ENCODE assay signal across 8 mouse cellular contexts in genomic region chr4:41699783-41700182, GRCm38 (mm10). TPM values are rescaled to one million over a fixed set of nuclear protein-coding genes. Genes with fewer than 3 reads are reported as not detected.
DNase-seq lines count a peak whose midpoint lies in the region; ATAC-seq lines count a peak whose summit lies in the region.
"Not testable (repeated sequence)": the region's sequence is repeated elsewhere in the genome, so short reads cannot be mapped to it uniquely, and the experiment has no call there.

Gene Il11ra1, plus strand, starts transcription at chr4:41699989.

- not testable (repeated sequence) for H3K27ac ChIP-seq in embryonic facial prominence, embryonic 14.5 days (replicated peaks; ENCODE audit: low read depth, low read length); limb, embryonic 13.5 days; stomach, embryonic 15.5 days

- not testable (repeated sequence) for H3K9ac ChIP-seq in embryonic facial prominence, embryonic 14.5 days (ENCODE audit: low read depth, low read length); limb, embryonic 13.5 days; stomach, embryonic 15.5 days

- H3K27me3 ChIP-seq in embryonic facial prominence, embryonic 14.5 days (replicated peaks; ENCODE audit: control insufficient read depth, insufficient read depth, low read length); stomach, embryonic 15.5 days (replicated peaks): not testable (repeated sequence)
- peaks cover 28% of the 10 kb centered on the region for H3K27me3 ChIP-seq in limb, embryonic 13.5 days

- H3K4me1 ChIP-seq in embryonic facial prominence, embryonic 14.5 days (ENCODE audit: control insufficient read depth, insufficient read depth, low read length); limb, embryonic 13.5 days; stomach, embryonic 15.5 days: not testable (repeated sequence)

- DNase-seq in adrenal gland, postnatal 10 days; embryonic facial prominence, embryonic 14.5 days (ENCODE audit: low spot score); gastrocnemius, postnatal 4 days (ENCODE audit: low spot score in 2 of 2); heart, postnatal 4 days; large intestine, adult 2 months (ENCODE audit: low read depth, low spot score): not testable (repeated sequence)

- H3K4me3 ChIP-seq in embryonic facial prominence, embryonic 14.5 days (ENCODE audit: low read depth, low read length); limb, embryonic 13.5 days; stomach, embryonic 15.5 days (replicated peaks): not testable (repeated sequence)

- not testable (repeated sequence) for H3K9me3 ChIP-seq in embryonic facial prominence, embryonic 14.5 days (ENCODE audit: control insufficient read depth, low read length); limb, embryonic 13.5 days; stomach, embryonic 15.5 days

- WGBS in embryonic facial prominence, embryonic 14.5 days, result 86% methylated on average over 7 of the region's 10 CpGs
- WGBS in large intestine, adult 2 months, result 77% methylated on average over 10 of the region's 10 CpGs
- WGBS in limb, embryonic 13.5 days, result 80% methylated on average over 10 of the region's 10 CpGs
- 68% methylated on average over 10 of the region's 10 CpGs for WGBS in stomach, embryonic 15.5 days

- peak within 1 kb of the TSS; percentile 26 for H3K4me2 ChIP-seq in embryonic facial prominence, embryonic 14.5 days (ENCODE audit: low read depth, low read length)
- peak within 1 kb of the TSS; percentile 42; the same call in 1 of the 2 replicates for H3K4me2 ChIP-seq in limb, embryonic 13.5 days (replicated peaks)
- not testable (repeated sequence) for H3K4me2 ChIP-seq in stomach, embryonic 15.5 days

- not testable (repeated sequence) for ATAC-seq in embryonic facial prominence, embryonic 14.5 days (ENCODE audit: low read depth); limb, embryonic 13.5 days (ENCODE audit: low FRiP score, low read depth); megakaryocyte-erythroid progenitor cell, adult 5-6 weeks (replicated peaks; ENCODE audit: low FRiP score, low TSS enrichment, poor library complexity, severe bottlenecking); stomach, embryonic 15.5 days (ENCODE audit: insufficient read depth, low FRiP score, low read depth)

- H3K36me3 ChIP-seq in embryonic facial prominence, embryonic 14.5 days (ENCODE audit: control insufficient read depth, insufficient read depth, low read length); limb, embryonic 13.5 days; stomach, embryonic 15.5 days: not testable (repeated sequence)

RNA-seq across cellular contexts. Expression of gene Il11ra1, which starts in this region (rescaled TPM):
- 10 to 100 TPM; 61.0 to 68.2 TPM for total RNA-seq in adrenal gland, postnatal 10 days (2021)
- 317 and 362 TPM in 2 replicates for polyA plus RNA-seq in embryonic facial prominence, embryonic 14.5 days (2014; fragmentation: Nextera tagmentation; extraction: Ambion mirVana)
- total RNA-seq in gastrocnemius, postnatal 4 days (2021), result 100 to 1,000 TPM in 1 of 2 experiments, 10 to 100 TPM in 1; 85.8 to 111 TPM
- total RNA-seq in heart, postnatal 4 days (2021), result 10 to 100 TPM; 50.0 to 53.5 TPM
- polyA plus RNA-seq in large intestine, adult 2 months (2012; rRNA removed), result 27.6 and 27.9 TPM in 2 replicates
- 405 and 439 TPM in 2 replicates for polyA plus RNA-seq in limb, embryonic 13.5 days (2015; fragmentation: Nextera tagmentation; extraction: Ambion mirVana)
- 21.5 and 39.9 TPM in 2 replicates for total RNA-seq in megakaryocyte-erythroid progenitor cell, adult 5-6 weeks (2014; fragmentation: Nextera tagmentation)
- 36.0 and 45.3 TPM in 2 replicates for total RNA-seq in megakaryocyte-erythroid progenitor cell, adult 5-6 weeks (2017)
- 153 and 157 TPM in 2 replicates for polyA plus RNA-seq in stomach, embryonic 15.5 days (2015; fragmentation: Nextera tagmentation; extraction: Ambion mirVana)
